Mouse (Mus musculus): ENCODE results near the gene Ppm1h. TPM values are rescaled to one million over a fixed set of nuclear protein-coding genes. Genes with fewer than 3 reads are reported as not detected.

Gene Ppm1h
- polyA plus RNA-seq (2016; fragmentation: Nextera tagmentation; extraction: Ambion mirVana), result 11.8 and 12.9 TPM in 2 replicates

- H3K4me2 ChIP-seq (replicated peaks), result peak within 1 kb of the TSS; percentile 95
- no peaks in the 10 kb centered on the region for H3K36me3 ChIP-seq
- ATAC-seq (ENCODE audit: low FRiP score), result peak; percentile 87
- H3K9ac ChIP-seq, result peak within 1 kb of the TSS; percentile 86
- no peaks in the 10 kb centered on the region for H3K9me3 ChIP-seq (replicated peaks)
- peaks cover 18% of the 10 kb centered on the region for H3K4me1 ChIP-seq
- H3K27ac ChIP-seq, result peak within 1 kb of the TSS; percentile 90
- peaks cover 6% of the 10 kb centered on the region; the same call in 1 of the 2 replicates for H3K27me3 ChIP-seq
- H3K4me3 ChIP-seq, result peak within 1 kb of the TSS; percentile 79
- WGBS, result under 1% methylated on average over 72 of the region's 94 CpGs
Measured at GRCm38 (mm10) chr10:122678541-122679436, at the start of gene Ppm1h. TSS of gene Ppm1h (plus strand) at chr10:122678762.

GRCm38 (mm10) chr10:122629003-122629402 is 49.6 kb upstream of the Ppm1h start:
- Histone ChIP-seq H3K9me3 (replicated peaks) (no peaks in the 10 kb centered on the region), H3K9ac (no peak overlapping the region), H3K4me2 (replicated peaks) (no peak overlapping the region), H3K36me3 (no peaks in the 10 kb centered on the region), H3K27me3 (no peaks in the 10 kb centered on the region), H3K27ac (no peak overlapping the region), H3K4me3 (no peak overlapping the region), H3K4me1 (no peaks in the 10 kb centered on the region)
- ATAC-seq (ENCODE audit: low FRiP score), result no peak
- WGBS, result 72% methylated on average over 4 of the region's 4 CpGs

GRCm38 (mm10) chr10:122639879-122640278 is 38.7 kb upstream of the Ppm1h start:
- H3K9me3 ChIP-seq (replicated peaks), result no peaks in the 10 kb centered on the region
- no peak overlapping the region for H3K27ac ChIP-seq
- no peaks in the 10 kb centered on the region for H3K36me3 ChIP-seq
- no peak overlapping the region for H3K4me3 ChIP-seq
- no peak overlapping the region for H3K4me2 ChIP-seq (replicated peaks)
- H3K4me1 ChIP-seq, result no peaks in the 10 kb centered on the region
- no peaks in the 10 kb centered on the region for H3K27me3 ChIP-seq
- WGBS, result 94% methylated on average over 4 of the region's 4 CpGs
- no peak for ATAC-seq (ENCODE audit: low FRiP score)
- H3K9ac ChIP-seq, result no peak overlapping the region

- Histone ChIP-seq H3K4me2 (replicated peaks) (no peak overlapping the region), H3K27ac (no peak overlapping the region), H3K9ac (no peak overlapping the region), H3K4me3 (no peak overlapping the region), H3K27me3 (no peaks in the 10 kb centered on the region), H3K4me1 (no peaks in the 10 kb centered on the region), H3K36me3 (no peaks in the 10 kb centered on the region), H3K9me3 (replicated peaks) (no peaks in the 10 kb centered on the region)
- WGBS, result 91% methylated on average over 8 of the region's 8 CpGs
- ATAC-seq (ENCODE audit: low FRiP score), result no peak
Measured at GRCm38 (mm10) chr10:122641263-122641795, 37.2 kb upstream of the Ppm1h start.

- no peak for ATAC-seq (ENCODE audit: low FRiP score)
- 87% methylated on average over 4 of the region's 4 CpGs for WGBS
- no peak overlapping the region for H3K27ac ChIP-seq
Measured at GRCm38 (mm10) chr10:122642125-122642524, 36.4 kb upstream of the Ppm1h start.

GRCm38 (mm10) chr10:122651932-122652331 is 26.6 kb upstream of the Ppm1h start:
- Histone ChIP-seq H3K9ac (no peak overlapping the region), H3K27me3 (no peaks in the 10 kb centered on the region), H3K27ac (no peak overlapping the region), H3K4me1 (no peaks in the 10 kb centered on the region), H3K9me3 (replicated peaks) (no peaks in the 10 kb centered on the region), H3K36me3 (no peaks in the 10 kb centered on the region), H3K4me2 (replicated peaks) (no peak overlapping the region), H3K4me3 (no peak overlapping the region)
- ATAC-seq (ENCODE audit: low FRiP score), result no peak
- 89% methylated on average over 4 of the region's 4 CpGs for WGBS

More at GRCm38 (mm10) chr10:122642125-122642524, 36.4 kb upstream of the Ppm1h start:
- Histone ChIP-seq H3K36me3 (no peaks in the 10 kb centered on the region), H3K27me3 (no peaks in the 10 kb centered on the region), H3K9me3 (replicated peaks) (no peaks in the 10 kb centered on the region), H3K4me3 (no peak overlapping the region), H3K4me1 (no peaks in the 10 kb centered on the region), H3K4me2 (replicated peaks) (no peak overlapping the region), H3K9ac (no peak overlapping the region)

- Histone ChIP-seq H3K27ac (no peak overlapping the region), H3K4me2 (replicated peaks) (no peak overlapping the region), H3K4me1 (no peaks in the 10 kb centered on the region), H3K9ac (no peak overlapping the region), H3K9me3 (replicated peaks) (no peaks in the 10 kb centered on the region), H3K27me3 (no peaks in the 10 kb centered on the region), H3K36me3 (no peaks in the 10 kb centered on the region), H3K4me3 (no peak overlapping the region)
- no peak for ATAC-seq (ENCODE audit: low FRiP score)
- 93% methylated on average over 1 of the region's 1 CpGs for WGBS
Measured at GRCm38 (mm10) chr10:122652578-122652977, 26.0 kb upstream of the Ppm1h start.

- Histone ChIP-seq H3K4me2 (replicated peaks) (no peak overlapping the region), H3K4me3 (no peak overlapping the region), H3K27me3 (no peaks in the 10 kb centered on the region), H3K9ac (no peak overlapping the region), H3K36me3 (no peaks in the 10 kb centered on the region), H3K9me3 (replicated peaks) (no peaks in the 10 kb centered on the region), H3K4me1 (no peaks in the 10 kb centered on the region), H3K27ac (no peak overlapping the region)
- no peak for ATAC-seq (ENCODE audit: low FRiP score)
- 90% methylated on average over 1 of the region's 1 CpGs for WGBS
Measured at GRCm38 (mm10) chr10:122665652-122666051, 12.9 kb upstream of the Ppm1h start.

- H3K4me1 ChIP-seq, result no peaks in the 10 kb centered on the region
- H3K27ac ChIP-seq, result no peak overlapping the region
- 82% methylated on average over 2 of the region's 2 CpGs for WGBS
- H3K4me3 ChIP-seq, result no peak overlapping the region
- no peaks in the 10 kb centered on the region for H3K36me3 ChIP-seq
- no peaks in the 10 kb centered on the region for H3K27me3 ChIP-seq
- no peak for ATAC-seq (ENCODE audit: low FRiP score)
- H3K4me2 ChIP-seq (replicated peaks), result no peak overlapping the region
- H3K9me3 ChIP-seq (replicated peaks), result no peaks in the 10 kb centered on the region
- no peak overlapping the region for H3K9ac ChIP-seq
Measured at GRCm38 (mm10) chr10:122671253-122671652, 7.3 kb upstream of the Ppm1h start.

- Histone ChIP-seq H3K4me1 (no peaks in the 10 kb centered on the region), H3K27me3 (no peaks in the 10 kb centered on the region), H3K27ac (no peak overlapping the region), H3K4me2 (replicated peaks) (no peak overlapping the region), H3K9ac (no peak overlapping the region), H3K4me3 (no peak overlapping the region), H3K36me3 (no peaks in the 10 kb centered on the region), H3K9me3 (replicated peaks) (no peaks in the 10 kb centered on the region)
- ATAC-seq (ENCODE audit: low FRiP score), result no peak
- WGBS, result 83% methylated on average over 4 of the region's 4 CpGs
Measured at GRCm38 (mm10) chr10:122672044-122672443, 6.5 kb upstream of the Ppm1h start.

- WGBS, result under 1% methylated on average over 33 of the region's 33 CpGs
- no peak; the same call in 1 of the 2 replicates for ATAC-seq (ENCODE audit: low FRiP score)
- H3K4me1 ChIP-seq, result peaks cover 18% of the 10 kb centered on the region
- no peaks in the 10 kb centered on the region for H3K9me3 ChIP-seq (replicated peaks)
- peak overlapping the region; percentile 90 for H3K27ac ChIP-seq
- H3K4me2 ChIP-seq (replicated peaks), result peak overlapping the region; percentile 95
- no peaks in the 10 kb centered on the region for H3K36me3 ChIP-seq
- peak overlapping the region; percentile 86 for H3K9ac ChIP-seq
- peaks cover 6% of the 10 kb centered on the region; the same call in 1 of the 2 replicates for H3K27me3 ChIP-seq
- H3K4me3 ChIP-seq, result peak overlapping the region; percentile 79
Measured at GRCm38 (mm10) chr10:122679437-122680045, 979 bp downstream of the Ppm1h start.

GRCm38 (mm10) chr10:122680387-122681084 is 2.0 kb downstream of the Ppm1h start:
- H3K36me3 ChIP-seq, result no peaks in the 10 kb centered on the region
- 2% methylated on average over 18 of the region's 19 CpGs for WGBS
- H3K4me1 ChIP-seq, result peaks cover 18% of the 10 kb centered on the region
- peaks cover 6% of the 10 kb centered on the region; the same call in 1 of the 2 replicates for H3K27me3 ChIP-seq
- ATAC-seq (ENCODE audit: low FRiP score), result peak; percentile 59
- H3K27ac ChIP-seq, result peak overlapping the region; percentile 48
- peak overlapping the region; percentile 79 for H3K4me3 ChIP-seq
- H3K9ac ChIP-seq, result peak overlapping the region; percentile 86
- H3K9me3 ChIP-seq (replicated peaks), result no peaks in the 10 kb centered on the region
- peak overlapping the region; percentile 95 for H3K4me2 ChIP-seq (replicated peaks)

Data from hindbrain, embryonic 12.5 days (tissue).